In genomic region chr1:179061053-179061452, GRCm38 (mm10) we compare ENCODE assay signal across 10 mouse cellular contexts.
DNase-seq lines count a peak whose midpoint lies in the region; ATAC-seq lines count a peak whose summit lies in the region.
"Had no signal": no experiment of that assay in that cellular context is flagged by ENCODE, and none has a peak within 500 bp of the region (broad histone marks: within the 10 kb centered on the region; RNA-seq: fewer than 3 reads in every experiment).

No protein-coding gene starts in this region.

- ATAC-seq in neural tube, embryonic 12.5 days (ENCODE audit: low FRiP score, low read depth): no peak
- no peak for ATAC-seq in limb, embryonic 13.5 days (ENCODE audit: low FRiP score, low read depth)

- peaks cover 56% of the 10 kb centered on the region for H3K4me1 ChIP-seq in heart, embryonic 10.5 days
- peaks cover 28% of the 10 kb centered on the region for H3K4me1 ChIP-seq in neural tube, embryonic 12.5 days
- peaks cover 69% of the 10 kb centered on the region for H3K4me1 ChIP-seq in limb, embryonic 13.5 days
- H3K4me1 ChIP-seq: megakaryocyte, embryonic 14.5 days had no signal

- H3K27me3 ChIP-seq in heart, embryonic 10.5 days (ENCODE audit: insufficient read depth, poor library complexity, severe bottlenecking): no peaks in the 10 kb centered on the region
- H3K27me3 ChIP-seq in neural tube, embryonic 12.5 days (replicated peaks): no peaks in the 10 kb centered on the region
- no peaks in the 10 kb centered on the region for H3K27me3 ChIP-seq in limb, embryonic 13.5 days
- H3K27me3 ChIP-seq: megakaryocyte, embryonic 14.5 days had no signal

- H3K27ac ChIP-seq in heart, embryonic 10.5 days: peak overlapping the region; percentile 84
- H3K27ac ChIP-seq in neural tube, embryonic 12.5 days: no peak overlapping the region
- H3K27ac ChIP-seq in limb, embryonic 13.5 days: peak overlapping the region; percentile 90

- no peaks in the 10 kb centered on the region for H3K36me3 ChIP-seq in heart, embryonic 10.5 days
- no peaks in the 10 kb centered on the region for H3K36me3 ChIP-seq in neural tube, embryonic 12.5 days
- no peaks in the 10 kb centered on the region for H3K36me3 ChIP-seq in limb, embryonic 13.5 days

- no peak for DNase-seq in heart, embryonic 10.5 days (ENCODE audit: low spot score)
- DNase-seq in heart, adult 8-10 months (ENCODE audit: low spot score): no peak
- no peak for DNase-seq in neural tube, embryonic 10.5 days (ENCODE audit: extremely low spot score, low spot score)
- DNase-seq in frontal cortex, postnatal 36 days (ENCODE audit: low spot score in 2 of 2): no peak
- no peak for DNase-seq in left cerebral cortex, postnatal 14 days (ENCODE audit: low spot score in 2 of 2)
- DNase-seq in frontal cortex, adult 2 months (ENCODE audit: extremely low spot score in 1 of 2, low spot score in 1 of 2): no peak
- DNase-seq: B cell, adult 2 months had no signal

- peak overlapping the region; percentile 12; the same call in 1 of the 2 replicates for H3K4me2 ChIP-seq in neural tube, embryonic 12.5 days (replicated peaks)
- peak overlapping the region; percentile 57; the same call in 1 of the 2 replicates for H3K4me2 ChIP-seq in limb, embryonic 13.5 days (replicated peaks)

- H3K9me3 ChIP-seq in heart, embryonic 10.5 days: no peaks in the 10 kb centered on the region
- H3K9me3 ChIP-seq in neural tube, embryonic 12.5 days: no peaks in the 10 kb centered on the region
- H3K9me3 ChIP-seq in limb, embryonic 13.5 days: no peaks in the 10 kb centered on the region

- H3K4me3 ChIP-seq in heart, embryonic 10.5 days: no peak overlapping the region
- no peak overlapping the region for H3K4me3 ChIP-seq in neural tube, embryonic 12.5 days
- no peak overlapping the region for H3K4me3 ChIP-seq in limb, embryonic 13.5 days
- H3K4me3 ChIP-seq: megakaryocyte, embryonic 14.5 days had no signal

- WGBS in heart, embryonic 10.5 days: 60% methylated on average over 4 of the region's 4 CpGs
- 80% methylated on average over 4 of the region's 4 CpGs for WGBS in neural tube, embryonic 12.5 days
- 60% methylated on average over 4 of the region's 4 CpGs for WGBS in limb, embryonic 13.5 days

- intact Hi-C loops in left cerebral cortex, postnatal 14 days (cut with DNase I): no loop called here

- H3K9ac ChIP-seq in neural tube, embryonic 12.5 days: no peak overlapping the region
- H3K9ac ChIP-seq in limb, embryonic 13.5 days: no peak overlapping the region
